Mouse (Mus musculus) liver, adult 2 months (tissue): ENCODE results near the gene Gm20498. TPM values are rescaled to one million over a fixed set of nuclear protein-coding genes. Genes with fewer than 3 reads are reported as not detected.

Experiments used
- DNase-seq: peaks from one replicate; pipeline ENCODE4 v3.0.0-alpha.2; 2011; ENCODE audit warnings: low read depth, low spot score; ENCODE audit errors: extremely low read depth
- H3K27ac ChIP-seq: fragments of 200-500 bp; replicated peaks from 2 replicates; pipeline ENCODE4 v1.5.1; 2012; ENCODE audit warnings: low read depth, mild to moderate bottlenecking, control low read depth, inconsistent platforms, low read length; ENCODE audit not compliant: insufficient read depth
- H3K27me3 ChIP-seq: fragments of 200-500 bp; 2 replicates; pipeline ENCODE4 v1.6.1; 2012; ENCODE audit warnings: mild to moderate bottlenecking, moderate library complexity, low read length, inconsistent platforms; ENCODE audit not compliant: control insufficient read depth, insufficient read depth
- H3K36me3 ChIP-seq: fragments of 200-500 bp; 2 replicates; pipeline ENCODE4 v1.6.1; 2012; ENCODE audit warnings: low read length, inconsistent platforms; ENCODE audit not compliant: control insufficient read depth, insufficient read depth
- H3K4me1 ChIP-seq: fragments of 200-500 bp; 2 replicates; pipeline ENCODE4 v1.6.1; 2011; ENCODE audit warnings: low read length; ENCODE audit not compliant: control insufficient read depth, insufficient read depth
- H3K4me3 ChIP-seq: fragments of 200-500 bp; 2 replicates; pipeline ENCODE4 v1.5.1; 2011; ENCODE audit warnings: low read depth, mild to moderate bottlenecking, control low read depth, low read length, moderate library complexity; ENCODE audit not compliant: insufficient read depth
- H3K79me2 ChIP-seq: fragments of 200-500 bp; 2 replicates; pipeline ENCODE4 v1.6.1; 2012; ENCODE audit warnings: inconsistent platforms, mild to moderate bottlenecking, low read length, moderate library complexity; ENCODE audit not compliant: control insufficient read depth, insufficient read depth
- H3K9ac ChIP-seq: fragments of 200-500 bp; 2 replicates; pipeline ENCODE4 v1.6.1; 2012; ENCODE audit warnings: low read depth, mild to moderate bottlenecking, control low read depth, inconsistent platforms, low read length
- CTCF ChIP-seq: fragments of 200-500 bp; IDR thresholded peaks from 2 replicates; pipeline ENCODE4 v1.5.1; 2011; ENCODE audit warnings: low read depth, low read length, control low read depth
- POLR2A ChIP-seq: fragments of 200-500 bp; IDR thresholded peaks from 2 replicates; pipeline ENCODE4 v1.6.1; 2011; ENCODE audit warnings: low read length, control low read depth; ENCODE audit not compliant: insufficient read depth; ENCODE audit errors: extremely low read depth
- WGBS: fragments of 180-500 bp; shearing (Covaris S2); methylation state at CpG from one replicate; pipeline ENCODE4 v1.1.7; 2018; 5-methylcytosine and 5-hydroxymethylcytosine counted together
- polyA plus RNA-seq: library from polyadenylated mRNA; depleted of rRNA; stranded (reverse); fragments of >200 nt; gene quantifications from 2 replicates; pipeline ENCODE4 v1.2.3, GENCODE M21; 2012
- total RNA-seq: library from RNA; depleted of rRNA; stranded (reverse); fragments of >200 nt; gene quantifications from 2 replicates; pipeline ENCODE4 v1.2.3, GENCODE M21; 2014

Gene Gm20498
- total and polyA plus RNA-seq, 2 experiments: 5.8 to 13.9 TPM

DNA sequence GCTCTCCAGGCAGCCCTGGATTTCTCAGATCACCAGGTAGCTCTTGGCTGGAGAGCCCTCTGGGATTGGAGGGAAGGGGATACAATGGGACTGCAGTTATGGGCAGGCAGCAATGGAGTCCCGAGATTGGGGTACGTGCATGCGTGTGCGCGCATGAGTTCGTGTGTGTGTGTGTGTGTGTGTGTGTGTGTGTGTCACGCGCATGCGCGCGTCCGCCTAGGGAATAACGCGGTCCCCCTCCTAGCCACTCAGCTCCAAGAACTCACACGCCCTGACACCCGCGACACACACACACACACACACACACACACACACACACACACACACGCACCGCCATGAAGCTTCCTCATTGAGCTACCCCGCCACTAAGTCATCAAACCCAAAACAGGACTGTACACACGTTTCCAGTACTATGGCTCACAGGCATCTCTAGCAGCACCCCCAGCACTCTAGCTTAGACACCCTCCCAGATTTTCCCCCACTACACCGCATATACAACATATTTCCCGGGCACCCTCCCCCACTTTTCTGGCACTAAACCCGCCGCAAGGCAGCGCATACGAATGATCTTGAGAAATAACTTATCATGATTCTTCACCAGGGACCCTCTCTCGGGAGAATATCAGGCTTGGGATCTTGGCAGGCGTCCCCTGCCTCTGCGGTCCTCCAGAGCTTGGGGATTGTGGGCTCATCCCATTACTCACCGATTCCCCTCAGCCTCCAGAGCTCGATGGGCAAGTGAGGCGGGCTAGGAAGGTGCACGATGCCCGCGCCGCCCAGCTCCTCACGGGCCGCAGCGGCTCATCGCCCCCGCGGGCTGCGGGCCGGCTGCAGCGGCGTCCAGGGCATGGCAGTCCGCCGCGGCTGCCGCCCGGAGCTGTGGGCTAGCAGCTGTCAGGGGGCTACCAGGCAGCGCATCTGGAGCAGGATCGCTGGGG is 200.5 kb downstream of the Gm20498 start:
- Histone ChIP-seq H3K4me3 (peak overlapping the region; percentile 25; the same call in 1 of the 2 replicates), H3K9ac (peak overlapping the region; percentile 18; the same call in 1 of the 2 replicates), H3K27ac (no peak overlapping the region), H3K36me3 (no peaks in the 10 kb centered on the region), H3K27me3 (peaks cover 12% of the 10 kb centered on the region), H3K79me2 (no peaks in the 10 kb centered on the region), H3K4me1 (no peaks in the 10 kb centered on the region; the same call in 1 of the 2 replicates)
- no peak for TF ChIP-seq CTCF
- TF ChIP-seq POLR2A: no peak
- whole genome bisulfite sequencing: 1% methylated on average over 54 of the region's 54 CpGs
- no peak for DNase-seq

DNA sequence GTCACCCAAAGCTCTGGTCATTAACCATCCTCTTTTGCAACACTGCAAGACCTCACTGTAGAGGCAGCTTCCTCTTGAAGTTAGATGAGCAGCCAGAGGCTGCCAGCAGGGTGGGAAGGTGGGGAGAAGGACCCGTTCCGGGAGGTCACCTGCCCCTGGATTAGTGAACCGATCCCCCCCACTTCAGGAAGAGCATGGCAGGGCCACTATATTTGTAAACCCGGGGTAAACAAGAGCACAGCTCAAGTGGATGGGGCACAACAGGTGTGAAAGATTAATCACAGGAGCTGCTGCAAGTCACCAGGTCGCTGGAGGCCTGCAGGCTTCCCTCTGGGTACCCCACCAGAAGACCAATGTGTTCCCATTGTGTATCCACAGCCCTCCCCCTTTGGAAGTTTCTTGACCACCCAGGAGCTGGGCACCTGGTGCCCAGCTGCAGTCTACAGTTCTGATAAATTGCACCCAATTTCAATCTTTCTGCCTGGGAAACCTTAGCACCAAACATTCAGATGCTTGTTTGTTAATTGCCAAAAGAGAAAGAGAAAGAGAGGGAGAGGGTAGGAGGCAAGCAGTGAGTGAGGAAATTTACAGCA is 201.6 kb downstream of the Gm20498 start:
- no peak for DNase-seq
- H3K9ac ChIP-seq: no peak overlapping the region
- TF ChIP-seq CTCF (no peak), POLR2A (no peak)
- H3K79me2 ChIP-seq: no peaks in the 10 kb centered on the region
- no peak overlapping the region for H3K27ac ChIP-seq
- H3K36me3 ChIP-seq: no peaks in the 10 kb centered on the region
- H3K4me3 ChIP-seq: no peak overlapping the region
- peaks cover 12% of the 10 kb centered on the region for H3K27me3 ChIP-seq
- WGBS: 47% methylated on average over 5 of the region's 5 CpGs
- H3K4me1 ChIP-seq: no peaks in the 10 kb centered on the region; the same call in 1 of the 2 replicates

- Histone ChIP-seq H3K27ac (no peak overlapping the region), H3K36me3 (no peaks in the 10 kb centered on the region), H3K9ac (no peak overlapping the region), H3K27me3 (no peaks in the 10 kb centered on the region), H3K79me2 (no peaks in the 10 kb centered on the region), H3K4me3 (no peak overlapping the region), H3K4me1 (no peaks in the 10 kb centered on the region)
- TF ChIP-seq POLR2A: no peak
- no peak for TF ChIP-seq CTCF
- WGBS: 85% methylated on average over 3 of the region's 3 CpGs
- DNase-seq: no peak
These were observed 207.7 kb downstream of the Gm20498 start for GRCm38 (mm10) chr12:81324991-81325390.

DNA sequence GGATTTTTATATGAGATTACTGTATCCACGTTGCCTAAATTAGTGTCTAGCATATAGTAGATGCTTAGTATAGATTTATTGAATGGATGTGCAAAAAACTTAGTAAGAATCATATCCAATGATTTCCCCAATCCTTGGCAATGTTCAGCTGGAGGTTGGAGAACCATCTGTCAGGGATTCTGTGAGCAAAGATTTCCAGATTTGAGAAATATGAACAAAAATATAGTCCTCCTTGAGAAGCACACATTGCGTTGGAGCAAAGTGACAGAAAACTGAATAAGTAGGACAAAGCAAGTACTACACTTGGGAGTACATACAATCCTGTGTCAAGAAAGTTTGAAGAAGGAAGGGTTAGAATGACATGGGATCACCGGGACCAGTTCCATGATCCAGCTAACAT is 208.6 kb downstream of the Gm20498 start:
- WGBS: 93% methylated on average over 3 of the region's 3 CpGs
- Histone ChIP-seq H3K4me1 (no peaks in the 10 kb centered on the region), H3K9ac (no peak overlapping the region), H3K4me3 (no peak overlapping the region), H3K27ac (no peak overlapping the region), H3K27me3 (no peaks in the 10 kb centered on the region), H3K79me2 (no peaks in the 10 kb centered on the region), H3K36me3 (no peaks in the 10 kb centered on the region)
- no peak for TF ChIP-seq POLR2A
- TF ChIP-seq CTCF: no peak
- no peak for DNase-seq

DNA sequence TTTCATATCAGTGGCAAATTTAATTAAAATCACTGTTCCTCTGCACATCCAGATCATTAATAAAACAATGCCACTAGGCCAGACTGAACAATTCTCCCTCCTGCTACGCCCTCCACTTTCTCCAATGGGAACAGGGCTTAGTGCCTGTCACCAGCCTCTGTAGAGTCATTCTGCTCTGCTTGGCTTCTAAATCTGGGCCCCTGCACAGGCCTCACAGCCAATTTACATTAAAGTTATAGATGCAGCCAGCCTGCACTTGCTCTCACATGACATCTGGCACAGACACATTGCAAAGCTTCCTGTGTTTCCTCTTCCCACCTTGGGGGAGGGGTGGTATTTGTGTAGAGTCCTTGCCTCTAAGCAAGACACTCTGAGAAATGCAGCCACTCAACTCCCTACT is 211.7 kb downstream of the Gm20498 start:
- H3K36me3 ChIP-seq: no peaks in the 10 kb centered on the region
- no peaks in the 10 kb centered on the region for H3K79me2 ChIP-seq
- no peak overlapping the region for H3K27ac ChIP-seq
- no peak overlapping the region for H3K4me3 ChIP-seq
- no peak for DNase-seq
- no peaks in the 10 kb centered on the region for H3K27me3 ChIP-seq
- 92% methylated on average over 1 of the region's 1 CpGs for WGBS
- H3K9ac ChIP-seq: no peak overlapping the region
- no peak for TF ChIP-seq POLR2A
- no peak for TF ChIP-seq CTCF
- no peaks in the 10 kb centered on the region; the same call in 1 of the 2 replicates for H3K4me1 ChIP-seq
